Mouse (Mus musculus) neural tube, embryonic 15.5 days (tissue): ENCODE data around the gene Oas3. TPM values are rescaled to one million over a fixed set of nuclear protein-coding genes. Genes with fewer than 3 reads are reported as not detected.

Experiments used
- ATAC-seq: fragments of 200-750 bp; cut with Nextera tagmentation; 2 replicates; pipeline ENCODE4 v1.8.0; 2017; ENCODE audit warnings: mild to moderate bottlenecking, moderate TSS enrichment, moderate library complexity; ENCODE audit not compliant: low FRiP score
- H3K27ac ChIP-seq: fragments of 300-500 bp; sonication (generic); replicated peaks from 2 replicates; pipeline ENCODE4 v1.5.1; 2015; ENCODE audit warnings: mild to moderate bottlenecking, inconsistent platforms
- H3K27me3 ChIP-seq: fragments of 300-500 bp; sonication (generic); replicated peaks from 2 replicates; pipeline ENCODE4 v1.6.1; 2015; ENCODE audit warnings: inconsistent platforms
- H3K36me3 ChIP-seq: fragments of 300-500 bp; sonication (generic); 2 replicates; pipeline ENCODE4 v1.6.1; 2015; ENCODE audit warnings: inconsistent platforms
- H3K4me1 ChIP-seq: fragments of 300-500 bp; sonication (generic); 2 replicates; pipeline ENCODE4 v1.6.1; 2015; ENCODE audit warnings: inconsistent platforms
- H3K4me2 ChIP-seq: fragments of 300-500 bp; sonication (generic); 2 replicates; pipeline ENCODE4 v1.6.1; 2015; ENCODE audit warnings: inconsistent platforms, mild to moderate bottlenecking, moderate library complexity
- H3K4me3 ChIP-seq: fragments of 300-500 bp; sonication (generic); replicated peaks from 2 replicates; pipeline ENCODE4 v1.5.1; 2015; ENCODE audit warnings: mild to moderate bottlenecking, inconsistent platforms
- H3K9ac ChIP-seq: fragments of 300-500 bp; sonication (generic); replicated peaks from 2 replicates; pipeline ENCODE4 v1.6.1; 2015; ENCODE audit warnings: mild to moderate bottlenecking, inconsistent platforms
- H3K9me3 ChIP-seq: fragments of 300-500 bp; sonication (generic); replicated peaks from 2 replicates; pipeline ENCODE4 v1.6.1; 2016; ENCODE audit warnings: inconsistent platforms
- WGBS: fragments of 180-500 bp; shearing (Covaris S2); methylation state at CpG from one replicate; pipeline ENCODE4 v1.1.7; 2015; ENCODE audit warnings: mixed read lengths; 5-methylcytosine and 5-hydroxymethylcytosine counted together
- polyA plus RNA-seq: library from polyadenylated mRNA; unstranded; fragments of >200 nt; fragmentation: Nextera tagmentation; extraction: Ambion mirVana; gene quantifications from 2 replicates; pipeline ENCODE4 v1.2.1, GENCODE M21; 2015

Oas3 gene
- polyA plus RNA-seq, 1 experiment from 2014 or later: 0.60 TPM

GRCm38 (mm10) chr5:120751206-120751605, 26.3 kb downstream of the Oas3 start:
- no peak for ATAC-seq
- Histone ChIP-seq H3K4me3 (no peak overlapping the region), H3K27ac (no peak overlapping the region), H3K4me1 (peaks cover 2% of the 10 kb centered on the region; the same call in 1 of the 2 replicates), H3K36me3 (no peaks in the 10 kb centered on the region), H3K4me2 (no peak overlapping the region), H3K27me3 (no peaks in the 10 kb centered on the region; the same call in 1 of the 2 replicates), H3K9me3 (no peaks in the 10 kb centered on the region), H3K9ac (no peak overlapping the region)
- WGBS: 73% methylated on average over 3 of the region's 3 CpGs

DNA sequence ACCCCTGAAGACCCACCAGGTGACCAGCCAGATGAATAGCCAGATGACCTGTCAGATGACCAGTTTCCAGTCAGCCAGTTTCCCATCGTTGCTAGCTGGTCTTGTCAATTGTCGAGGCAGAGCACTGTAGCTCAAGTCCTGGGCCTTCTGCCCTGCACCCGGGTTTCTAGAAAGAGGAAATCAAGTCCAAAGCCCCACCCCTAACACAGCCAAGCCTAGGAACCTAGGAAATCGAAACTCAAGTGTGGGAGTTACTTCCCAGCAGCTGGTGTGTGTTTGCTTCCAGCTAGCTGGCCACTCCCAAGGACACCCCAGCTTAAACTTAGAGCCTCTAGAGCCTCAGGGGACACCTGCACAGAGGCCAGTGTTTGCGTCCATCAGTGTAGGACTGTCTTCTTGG, 27.8 kb downstream of the Oas3 start, which contains the start of gene Oas2:
Gene Oas2, minus strand, starts transcription at position 166 of the 400 bp plus-strand sequence.
- Histone ChIP-seq H3K36me3 (no peaks in the 10 kb centered on the region), H3K4me2 (no peak within 1 kb of the TSS), H3K9ac (no peak within 1 kb of the TSS), H3K4me3 (no peak within 1 kb of the TSS), H3K27ac (no peak within 1 kb of the TSS), H3K9me3 (no peaks in the 10 kb centered on the region), H3K27me3 (no peaks in the 10 kb centered on the region; the same call in 1 of the 2 replicates), H3K4me1 (peaks cover 8% of the 10 kb centered on the region)
- WGBS: 71% methylated on average over 5 of the region's 5 CpGs
- ATAC-seq: no peak

DNA sequence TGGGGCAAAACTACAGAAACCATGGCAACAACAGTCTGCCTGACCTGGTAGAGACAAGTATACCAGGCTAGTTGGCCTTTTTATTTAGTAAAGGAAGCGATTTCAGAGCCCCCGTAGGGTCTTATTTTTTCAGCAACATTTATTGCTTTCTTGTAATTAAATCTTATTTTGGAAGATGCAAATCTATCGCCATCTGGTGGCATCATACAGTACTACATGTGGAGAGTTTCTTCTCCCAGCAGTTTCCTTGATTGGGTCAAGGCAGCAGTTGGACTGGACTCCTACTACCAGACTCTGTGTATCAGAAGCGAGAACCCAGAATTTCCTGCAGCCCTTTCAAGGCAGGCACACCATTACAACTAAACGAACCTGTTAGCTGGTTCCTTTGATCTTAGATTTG, 31.0 kb downstream of the Oas3 start:
- Histone ChIP-seq H3K27ac (no peak overlapping the region), H3K4me2 (no peak overlapping the region), H3K9me3 (no peaks in the 10 kb centered on the region), H3K4me1 (peaks cover 8% of the 10 kb centered on the region), H3K27me3 (peaks cover 2% of the 10 kb centered on the region; the same call in 1 of the 2 replicates), H3K4me3 (no peak overlapping the region), H3K36me3 (no peaks in the 10 kb centered on the region), H3K9ac (no peak overlapping the region)
- ATAC-seq: no peak
- 9% methylated on average over 5 of the region's 5 CpGs for WGBS

DNA sequence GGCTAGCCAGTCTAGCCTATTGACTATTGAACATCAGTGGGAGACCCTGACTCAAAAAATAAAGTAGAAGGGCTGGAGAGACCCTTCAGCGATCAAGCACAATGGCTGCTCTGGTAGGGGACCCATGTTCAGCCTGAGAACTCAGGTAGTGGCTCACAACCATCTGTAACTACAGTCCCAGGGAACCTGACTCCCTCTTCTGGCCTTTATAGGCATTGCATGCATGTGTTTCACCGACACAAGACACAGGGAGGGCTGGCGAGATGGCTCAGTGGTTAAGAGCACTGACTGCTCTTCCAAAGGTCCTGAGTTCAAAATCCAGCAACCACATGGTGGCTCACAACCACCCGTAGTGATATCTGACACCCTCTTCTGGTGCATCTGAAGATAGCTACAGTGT, 35.3 kb downstream of the Oas3 start:
- H3K9me3 ChIP-seq: no peaks in the 10 kb centered on the region
- H3K36me3 ChIP-seq: no peaks in the 10 kb centered on the region
- peaks cover 7% of the 10 kb centered on the region; the same call in 1 of the 2 replicates for H3K27me3 ChIP-seq
- no peak overlapping the region for H3K4me3 ChIP-seq
- H3K4me1 ChIP-seq: peaks cover 8% of the 10 kb centered on the region
- no peak for ATAC-seq
- no peak overlapping the region for H3K9ac ChIP-seq
- H3K27ac ChIP-seq: no peak overlapping the region
- 31% methylated on average over 4 of the region's 4 CpGs for WGBS
- no peak overlapping the region for H3K4me2 ChIP-seq

DNA sequence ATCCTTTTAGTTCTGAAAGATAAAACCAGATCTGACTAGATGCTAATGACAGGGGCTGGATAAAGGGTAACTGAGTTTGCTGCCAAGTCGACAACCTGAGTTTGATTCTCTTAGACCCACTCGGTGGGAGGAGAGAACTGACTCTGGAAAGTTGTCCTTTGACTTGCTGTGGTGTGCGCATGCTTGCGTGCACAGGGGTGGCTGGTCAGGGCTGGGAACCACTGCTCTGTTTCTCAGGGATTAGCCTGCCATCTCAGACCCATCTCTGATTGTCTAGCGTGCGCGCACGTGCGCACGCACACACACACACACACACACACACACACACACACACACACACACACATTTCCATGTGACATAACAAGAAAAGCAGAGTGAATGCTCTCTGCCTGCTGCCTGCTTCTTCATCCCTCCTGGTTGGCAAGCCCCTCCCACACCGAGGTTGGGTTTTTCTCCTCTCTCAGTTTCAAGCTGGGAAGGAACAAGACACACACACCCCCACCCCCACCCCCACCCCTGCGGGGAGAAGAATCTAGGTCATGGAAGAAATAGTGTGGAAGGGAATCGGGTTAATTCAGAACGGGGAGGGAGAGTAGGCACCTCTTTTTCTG, 43.0 kb downstream of the Oas3 start:
- H3K4me1 ChIP-seq: no peaks in the 10 kb centered on the region
- no peak overlapping the region for H3K4me2 ChIP-seq
- H3K27me3 ChIP-seq: 0 out of 2 replicates have a peak, but pooled peaks cover 5% of the 10 kb centered on the region
- H3K36me3 ChIP-seq: no peaks in the 10 kb centered on the region
- no peak for ATAC-seq
- no peak overlapping the region for H3K9ac ChIP-seq
- H3K27ac ChIP-seq: no peak overlapping the region
- no peak overlapping the region for H3K4me3 ChIP-seq
- 69% methylated on average over 14 of the region's 14 CpGs for WGBS
- no peaks in the 10 kb centered on the region for H3K9me3 ChIP-seq

DNA sequence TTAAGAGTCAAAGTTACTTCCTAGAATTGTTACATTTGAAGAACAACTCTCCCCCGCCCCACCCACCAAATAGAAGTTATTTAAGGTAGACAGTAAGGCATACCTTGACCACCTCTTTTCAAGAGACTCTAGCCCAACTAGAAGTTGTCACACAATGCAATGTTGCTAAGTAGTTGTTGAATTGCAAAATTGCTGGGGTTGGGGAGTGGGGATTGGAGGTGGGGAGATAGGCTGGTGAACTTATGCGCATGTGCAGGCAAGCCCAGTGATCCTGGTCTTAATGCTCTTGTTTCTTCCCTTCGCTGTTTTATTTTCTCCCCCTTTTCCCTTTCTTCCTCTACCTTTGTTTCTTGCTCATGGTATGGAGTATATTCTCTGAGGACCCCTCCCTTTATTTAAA, 43.8 kb downstream of the Oas3 start:
- no peak overlapping the region for H3K9ac ChIP-seq
- no peak overlapping the region for H3K4me2 ChIP-seq
- 93% methylated on average over 3 of the region's 3 CpGs for WGBS
- 0 out of 2 replicates have a peak, but pooled peaks cover 2% of the 10 kb centered on the region for H3K27me3 ChIP-seq
- H3K27ac ChIP-seq: no peak overlapping the region
- no peaks in the 10 kb centered on the region for H3K36me3 ChIP-seq
- no peak overlapping the region for H3K4me3 ChIP-seq
- H3K9me3 ChIP-seq: no peaks in the 10 kb centered on the region
- H3K4me1 ChIP-seq: no peaks in the 10 kb centered on the region
- no peak for ATAC-seq

- Histone ChIP-seq H3K27me3 (no peaks in the 10 kb centered on the region), H3K9me3 (no peaks in the 10 kb centered on the region), H3K4me3 (no peak overlapping the region), H3K36me3 (no peaks in the 10 kb centered on the region), H3K27ac (no peak overlapping the region), H3K9ac (no peak overlapping the region), H3K4me1 (no peaks in the 10 kb centered on the region), H3K4me2 (no peak overlapping the region)
- WGBS: 68% methylated on average over 1 of the region's 1 CpGs
- no peak for ATAC-seq
Measured at GRCm38 (mm10) chr5:120732740-120733139, 44.7 kb downstream of the Oas3 start.

DNA sequence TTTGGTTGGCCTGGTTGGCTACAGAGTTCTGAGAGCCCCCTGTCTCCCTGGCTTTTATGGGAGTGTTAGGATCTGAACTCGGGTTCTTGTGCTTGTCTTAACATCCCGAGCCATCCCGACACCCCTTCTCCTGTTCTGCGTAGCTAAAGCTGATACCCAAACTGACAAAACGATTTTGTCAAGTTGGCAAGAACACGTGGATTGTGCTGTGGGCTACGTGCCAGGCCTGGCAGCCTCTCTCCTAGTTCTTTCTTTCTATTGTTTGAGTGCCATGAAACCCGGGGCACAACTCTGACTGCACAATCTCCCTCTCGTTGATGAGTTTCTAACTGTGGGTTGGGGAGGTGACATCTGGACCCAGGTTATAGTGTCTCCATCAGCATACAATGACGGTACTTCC, 48.1 kb downstream of the Oas3 start:
- no peak overlapping the region for H3K9ac ChIP-seq
- no peaks in the 10 kb centered on the region for H3K36me3 ChIP-seq
- no peaks in the 10 kb centered on the region for H3K27me3 ChIP-seq
- H3K4me3 ChIP-seq: no peak overlapping the region
- no peaks in the 10 kb centered on the region for H3K9me3 ChIP-seq
- H3K4me1 ChIP-seq: no peaks in the 10 kb centered on the region
- ATAC-seq: no peak
- H3K4me2 ChIP-seq: no peak overlapping the region
- no peak overlapping the region for H3K27ac ChIP-seq
- WGBS: 60% methylated on average over 10 of the region's 10 CpGs

DNA sequence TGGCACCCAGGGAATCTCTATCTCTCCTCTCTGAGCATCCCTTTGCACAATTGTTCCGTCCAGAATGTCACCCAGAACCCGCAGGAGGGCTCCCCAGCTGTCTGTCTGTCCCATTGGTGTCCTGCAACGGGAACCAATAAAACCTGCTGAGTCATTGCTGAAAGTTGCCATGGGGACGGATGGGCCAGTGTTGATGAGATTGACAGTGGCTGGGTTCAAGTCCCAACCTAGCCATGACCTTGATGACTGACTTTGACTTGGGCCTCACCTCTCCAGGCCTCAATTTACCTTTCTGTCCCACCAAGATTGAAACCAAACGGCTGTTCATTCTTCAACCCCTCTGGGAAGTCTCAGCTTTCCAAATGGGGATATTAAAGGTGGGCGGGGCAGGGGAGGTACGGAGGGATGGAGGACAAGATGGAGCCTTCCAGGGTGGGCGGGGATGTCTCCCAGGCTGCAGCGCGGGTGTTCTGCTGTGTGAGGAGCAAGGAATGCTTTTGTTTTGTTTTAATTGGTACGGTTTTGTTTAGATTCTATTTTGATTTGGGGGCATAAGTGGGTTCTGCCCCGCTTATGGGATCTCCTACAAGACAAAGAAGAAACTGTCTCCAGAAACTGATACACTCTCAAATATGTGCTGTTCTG, 51.5 kb downstream of the Oas3 start:
- ATAC-seq: no peak
- no peak overlapping the region for H3K9ac ChIP-seq
- no peaks in the 10 kb centered on the region for H3K4me1 ChIP-seq
- H3K36me3 ChIP-seq: no peaks in the 10 kb centered on the region
- H3K4me3 ChIP-seq: no peak overlapping the region
- no peak overlapping the region for H3K27ac ChIP-seq
- no peaks in the 10 kb centered on the region for H3K27me3 ChIP-seq
- WGBS: 48% methylated on average over 12 of the region's 12 CpGs
- H3K9me3 ChIP-seq: no peaks in the 10 kb centered on the region
- H3K4me2 ChIP-seq: no peak overlapping the region

DNA sequence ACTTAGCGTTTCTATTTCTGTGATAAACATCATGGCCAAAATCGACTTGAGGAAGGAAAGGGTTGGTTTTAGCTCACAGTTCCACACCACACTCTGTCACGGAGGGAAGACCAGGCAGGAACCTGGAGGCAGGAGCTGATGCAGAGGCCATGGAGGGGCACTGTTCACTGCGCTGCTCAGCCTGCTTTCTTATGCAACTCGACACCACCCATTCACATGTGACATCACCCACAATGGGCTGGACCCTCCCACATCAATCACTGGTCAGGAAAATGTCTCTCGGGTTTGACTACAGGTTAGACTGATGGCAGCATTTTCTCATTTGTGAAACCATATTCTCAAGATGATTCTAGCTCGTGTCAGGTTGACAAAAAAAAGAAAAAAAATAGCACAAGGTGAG, 56.5 kb downstream of the Oas3 start:
- 0 out of 2 replicates have a peak, but pooled peaks cover 5% of the 10 kb centered on the region for H3K27me3 ChIP-seq
- H3K9ac ChIP-seq: no peak overlapping the region
- ATAC-seq: no peak
- no peaks in the 10 kb centered on the region for H3K36me3 ChIP-seq
- no peak overlapping the region for H3K27ac ChIP-seq
- no peak overlapping the region for H3K4me2 ChIP-seq
- no peaks in the 10 kb centered on the region for H3K9me3 ChIP-seq
- WGBS: 61% methylated on average over 7 of the region's 7 CpGs
- no peak overlapping the region for H3K4me3 ChIP-seq
- no peaks in the 10 kb centered on the region for H3K4me1 ChIP-seq

GRCm38 (mm10) chr5:120718600-120719378, 58.7 kb downstream of the Oas3 start:
- no peak for ATAC-seq
- Histone ChIP-seq H3K27ac (no peak overlapping the region), H3K4me2 (no peak overlapping the region), H3K27me3 (peaks cover 14% of the 10 kb centered on the region), H3K9ac (no peak overlapping the region), H3K36me3 (no peaks in the 10 kb centered on the region), H3K4me1 (peaks cover 5% of the 10 kb centered on the region), H3K9me3 (no peaks in the 10 kb centered on the region), H3K4me3 (no peak overlapping the region)
- WGBS: 53% methylated on average over 14 of the region's 15 CpGs

DNA sequence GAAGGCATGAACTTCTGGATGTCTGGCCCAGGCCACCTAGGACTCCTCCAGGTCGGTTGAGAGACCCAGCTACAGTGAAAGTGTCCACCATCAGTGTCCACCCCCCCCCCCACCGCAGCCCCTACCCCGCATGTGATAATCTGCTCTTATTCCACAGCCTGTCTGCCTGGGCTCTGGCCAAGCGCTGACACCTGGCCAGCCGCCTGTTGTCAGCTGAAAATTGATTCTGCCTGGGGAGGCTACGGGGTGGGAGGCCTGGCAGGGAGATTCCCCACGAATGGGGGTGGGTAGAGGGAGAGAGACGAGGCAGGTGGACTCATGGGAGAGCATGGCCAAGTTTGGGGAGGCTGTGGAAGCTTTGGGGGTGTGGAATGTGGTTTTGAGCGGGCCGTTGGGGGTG, 60.3 kb downstream of the Oas3 start:
- no peak overlapping the region for H3K4me2 ChIP-seq
- H3K9me3 ChIP-seq: no peaks in the 10 kb centered on the region
- H3K27ac ChIP-seq: no peak overlapping the region
- no peak overlapping the region for H3K9ac ChIP-seq
- H3K36me3 ChIP-seq: no peaks in the 10 kb centered on the region
- H3K4me1 ChIP-seq: peaks cover 11% of the 10 kb centered on the region
- WGBS: 77% methylated on average over 10 of the region's 10 CpGs
- ATAC-seq: no peak
- peaks cover 26% of the 10 kb centered on the region for H3K27me3 ChIP-seq
- H3K4me3 ChIP-seq: no peak overlapping the region
